Mouse (Mus musculus) kidney, postnatal 0 days (tissue): ENCODE results near the gene Tbc1d30. TPM values are rescaled to one million over a fixed set of nuclear protein-coding genes. Genes with fewer than 3 reads are reported as not detected.
A peak's percentile ranks its signal among the peaks of the same experiment; 100 is the strongest.

Experiments
- ATAC-seq: fragments of 200-750 bp; cut with Nextera tagmentation; replicated peaks from 2 replicates; pipeline ENCODE4 v1.8.0; 2017; ENCODE audit warnings: low read depth, moderate number of reproducible peaks, moderate TSS enrichment, moderate library complexity; ENCODE audit not compliant: low FRiP score
- DNase-seq: peaks from one replicate; pipeline ENCODE4 v3.0.0-alpha.2; 2016; ENCODE audit warnings: low spot score
- H3K27ac ChIP-seq: fragments of 300-500 bp; sonication (generic); 2 replicates; pipeline ENCODE4 v1.5.1; 2014; ENCODE audit warnings: mild to moderate bottlenecking
- H3K27me3 ChIP-seq: fragments of 300-500 bp; sonication (generic); 2 replicates; pipeline ENCODE4 v1.6.1; 2014; ENCODE audit warnings: low read length, mixed read lengths; ENCODE audit not compliant: insufficient read depth
- H3K36me3 ChIP-seq: fragments of 300-500 bp; sonication (generic); 2 replicates; pipeline ENCODE4 v1.6.1; 2014; ENCODE audit warnings: low read length, mixed read lengths; ENCODE audit not compliant: insufficient read depth
- H3K4me1 ChIP-seq: fragments of 300-500 bp; sonication (generic); replicated peaks from 2 replicates; pipeline ENCODE4 v1.6.1; 2014; ENCODE audit warnings: antibody characterized with exemption, low read length, mixed read lengths; ENCODE audit not compliant: insufficient read depth
- H3K4me2 ChIP-seq: fragments of 300-500 bp; sonication (generic); 2 replicates; pipeline ENCODE4 v1.6.1; 2014; ENCODE audit warnings: mild to moderate bottlenecking, low read length, moderate library complexity, mixed read lengths
- H3K4me3 ChIP-seq: fragments of 300-500 bp; sonication (generic); replicated peaks from 2 replicates; pipeline ENCODE4 v1.5.1; 2014; ENCODE audit warnings: low read depth, low read length
- H3K9ac ChIP-seq: fragments of 300-500 bp; sonication (generic); 2 replicates; pipeline ENCODE4 v1.6.1; 2014; ENCODE audit warnings: low read depth, low read length
- H3K9me3 ChIP-seq: fragments of 300-500 bp; sonication (generic); replicated peaks from 2 replicates; pipeline ENCODE4 v1.6.1; 2016; ENCODE audit warnings: low read length, inconsistent platforms, mixed read lengths
- CTCF ChIP-seq: IDR thresholded peaks from 2 replicates; pipeline ENCODE4 v1.5.1; 2016; ENCODE audit warnings: antibody characterized with exemption, low read depth, mild to moderate bottlenecking, moderate library complexity
- WGBS: fragments of 180-500 bp; shearing (Covaris S2); extraction: QIAGEN DNeasy Blood & Tissue Kit; methylation state at CpG from one replicate; pipeline ENCODE4 v1.1.7; 2014; 5-methylcytosine and 5-hydroxymethylcytosine counted together
- polyA plus RNA-seq: library from polyadenylated mRNA; unstranded; fragments of >200 nt; fragmentation: Nextera tagmentation; extraction: Ambion mirVana; gene quantifications from 2 replicates; pipeline ENCODE4 v1.2.1, GENCODE M21; 2015

Tbc1d30 gene
- polyA plus RNA-seq, 1 experiment from 2014 or later = 0.53 TPM

DNA sequence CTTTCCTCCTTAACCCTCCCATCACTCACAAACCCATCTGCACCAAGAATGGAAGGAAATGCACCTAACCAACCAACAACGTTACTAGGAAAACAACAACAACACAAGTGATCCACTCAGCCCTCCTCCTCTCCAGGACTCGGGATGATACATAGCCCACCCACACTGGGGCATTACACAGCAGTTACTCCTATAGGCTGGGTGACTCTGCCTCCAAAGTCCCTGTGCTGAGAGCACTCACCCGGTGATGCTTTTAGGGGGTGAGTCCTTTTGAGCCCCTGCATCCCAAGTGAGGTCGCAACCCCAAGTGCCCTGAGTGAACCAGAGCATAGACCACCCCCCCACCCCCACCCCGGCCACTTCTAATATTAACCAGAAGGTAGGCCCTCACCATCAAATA is 123.7 kb downstream of the Tbc1d30 start:
- no peak for DNase-seq
- Histone ChIP-seq H3K27me3 (no peaks in the 10 kb centered on the region), H3K9me3 (0 out of 2 replicates have a peak, but pooled peaks cover 4% of the 10 kb centered on the region), H3K9ac (no peak overlapping the region), H3K4me2 (no peak overlapping the region), H3K27ac (no peak overlapping the region), H3K36me3 (no peaks in the 10 kb centered on the region), H3K4me1 (no peaks in the 10 kb centered on the region), H3K4me3 (no peak overlapping the region)
- WGBS = 67% methylated on average over 5 of the region's 5 CpGs
- no peak for ATAC-seq
- TF ChIP-seq CTCF = no peak

DNA sequence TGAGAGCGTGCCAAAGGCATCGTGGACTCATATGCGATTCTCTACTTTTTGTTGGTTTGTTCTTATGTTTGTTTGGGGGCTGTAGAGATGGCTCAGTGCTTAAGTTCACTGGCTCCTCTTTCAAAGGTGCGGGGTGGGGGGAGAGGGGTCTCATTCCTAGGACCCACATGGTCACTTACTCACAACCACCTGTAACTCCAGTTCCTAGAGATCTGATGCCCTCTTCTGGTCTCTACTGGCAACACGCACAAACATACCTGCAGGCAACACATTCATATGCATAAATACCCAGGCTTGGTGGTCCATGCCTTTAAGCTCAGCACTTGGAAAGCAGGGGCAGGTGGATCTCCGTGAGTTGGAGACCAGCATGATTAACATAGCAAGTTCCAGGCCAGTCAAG is 125.4 kb downstream of the Tbc1d30 start:
- ATAC-seq (no peak), DNase-seq (no peak)
- Histone ChIP-seq H3K4me1 (no peaks in the 10 kb centered on the region), H3K27ac (no peak overlapping the region), H3K4me2 (no peak overlapping the region), H3K27me3 (no peaks in the 10 kb centered on the region), H3K9ac (no peak overlapping the region), H3K36me3 (no peaks in the 10 kb centered on the region), H3K4me3 (no peak overlapping the region), H3K9me3 (no peaks in the 10 kb centered on the region)
- TF ChIP-seq CTCF = peak; percentile 58
- WGBS = 81% methylated on average over 6 of the region's 6 CpGs

DNA sequence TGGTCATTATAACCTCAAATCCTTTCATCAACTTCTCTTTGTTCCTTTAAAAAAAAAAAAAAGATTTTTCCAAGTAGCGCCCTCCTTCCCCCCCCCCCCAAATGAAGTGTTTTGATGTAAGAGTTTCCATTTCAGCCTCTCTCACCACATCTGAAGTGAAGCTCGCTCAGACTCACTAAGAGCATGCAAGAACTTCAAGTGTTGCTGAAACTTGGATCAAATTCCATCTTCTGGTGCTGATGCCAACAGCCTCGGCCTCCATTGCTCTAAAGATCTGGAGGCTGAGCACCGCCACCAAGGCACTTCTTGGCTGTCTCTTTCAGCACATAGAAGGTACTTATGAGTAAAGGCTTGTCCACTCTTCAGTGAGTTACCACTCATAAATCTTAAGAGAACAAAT is 128.2 kb downstream of the Tbc1d30 start:
- DNase-seq (no peak), ATAC-seq (no peak)
- Histone ChIP-seq H3K9me3 (no peaks in the 10 kb centered on the region), H3K27ac (no peak overlapping the region), H3K27me3 (no peaks in the 10 kb centered on the region), H3K4me2 (no peak overlapping the region), H3K9ac (no peak overlapping the region), H3K4me3 (no peak overlapping the region), H3K4me1 (no peaks in the 10 kb centered on the region), H3K36me3 (no peaks in the 10 kb centered on the region)
- 94% methylated on average over 4 of the region's 4 CpGs for WGBS
- TF ChIP-seq CTCF = no peak

DNA sequence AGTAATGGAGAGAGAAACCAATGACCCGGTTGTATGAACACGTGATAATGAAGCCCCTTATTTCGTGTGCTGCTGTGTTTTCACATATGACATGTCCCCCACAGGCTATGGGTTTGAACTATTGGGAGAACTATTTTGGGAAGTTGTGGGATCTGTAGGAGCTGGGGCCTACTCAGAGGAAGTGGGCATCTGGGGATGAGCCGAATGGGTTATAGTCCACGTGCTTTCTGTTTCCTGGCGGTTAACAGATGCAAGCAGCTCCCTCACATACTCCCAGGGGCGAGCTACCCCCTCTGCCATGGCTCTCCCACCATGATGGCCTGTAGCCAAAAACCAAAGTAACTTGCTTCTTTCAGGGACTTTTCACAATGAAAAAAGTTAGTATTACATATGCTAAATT is 132.5 kb downstream of the Tbc1d30 start:
- Histone ChIP-seq H3K27me3 (no peaks in the 10 kb centered on the region), H3K27ac (no peak overlapping the region), H3K9ac (no peak overlapping the region), H3K4me3 (no peak overlapping the region), H3K36me3 (no peaks in the 10 kb centered on the region), H3K4me2 (no peak overlapping the region), H3K4me1 (no peaks in the 10 kb centered on the region), H3K9me3 (no peaks in the 10 kb centered on the region)
- no peak for TF ChIP-seq CTCF
- WGBS = 85% methylated on average over 7 of the region's 7 CpGs
- DNase-seq (no peak), ATAC-seq (no peak)

DNA sequence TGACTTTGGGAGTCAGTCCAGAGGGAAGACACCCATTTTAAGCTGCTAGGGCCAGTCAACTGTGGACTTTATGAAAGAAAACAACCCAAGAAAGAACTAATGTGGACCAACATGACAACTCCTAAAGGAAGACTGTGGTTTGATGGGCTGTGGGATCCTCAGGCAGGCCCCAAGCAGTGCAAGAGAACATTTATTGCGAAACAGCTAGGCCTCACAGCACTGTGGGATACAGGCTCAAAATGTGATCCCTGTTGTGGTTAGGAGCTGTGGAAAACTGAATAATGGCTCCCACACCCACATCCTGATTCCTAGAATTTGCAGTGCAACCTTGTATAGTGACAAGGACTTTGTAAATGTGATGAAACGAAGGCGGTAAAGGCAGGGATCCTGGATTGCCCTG is 134.3 kb downstream of the Tbc1d30 start:
- no peak overlapping the region for H3K4me2 ChIP-seq
- no peaks in the 10 kb centered on the region for H3K9me3 ChIP-seq
- H3K36me3 ChIP-seq = no peaks in the 10 kb centered on the region
- ATAC-seq = no peak
- no peak overlapping the region for H3K4me3 ChIP-seq
- H3K9ac ChIP-seq = no peak overlapping the region
- no peak for DNase-seq
- no peak overlapping the region for H3K27ac ChIP-seq
- WGBS = 97% methylated on average over 3 of the region's 3 CpGs
- H3K27me3 ChIP-seq = no peaks in the 10 kb centered on the region
- TF ChIP-seq CTCF = no peak
- H3K4me1 ChIP-seq = no peaks in the 10 kb centered on the region

Other genes with a start within 250 kb of the Tbc1d30 start
- gene Gns, start 13.8 kb upstream of the Tbc1d30 start, polyA plus RNA-seq = 62.3 and 63.2 TPM in 2 replicates
- gene Rassf3, start 125.1 kb upstream of the Tbc1d30 start, polyA plus RNA-seq = 11.9 and 12.5 TPM in 2 replicates
- 26.5 TPM in 2 replicates for gene Tbk1, start 235.5 kb upstream of the Tbc1d30 start, polyA plus RNA-seq